Mouse (Mus musculus) cortical plate, adult 2 months (tissue): ENCODE data around the gene Lgals4.

Experiments used
- CTCF ChIP-seq: fragments of 200-500 bp; IDR thresholded peaks from 2 replicates; pipeline ENCODE4 v1.5.1; 2011; ENCODE audit warnings: mild to moderate bottlenecking, control low read depth, low read length; ENCODE audit not compliant: insufficient read depth; ENCODE audit errors: extremely low read depth
- POLR2A ChIP-seq: fragments of 200-500 bp; IDR thresholded peaks from 2 replicates; pipeline ENCODE4 v1.6.1; 2011; ENCODE audit warnings: mild to moderate bottlenecking, low read length, control low read depth; ENCODE audit not compliant: insufficient read depth; ENCODE audit errors: extremely low read depth

DNA sequence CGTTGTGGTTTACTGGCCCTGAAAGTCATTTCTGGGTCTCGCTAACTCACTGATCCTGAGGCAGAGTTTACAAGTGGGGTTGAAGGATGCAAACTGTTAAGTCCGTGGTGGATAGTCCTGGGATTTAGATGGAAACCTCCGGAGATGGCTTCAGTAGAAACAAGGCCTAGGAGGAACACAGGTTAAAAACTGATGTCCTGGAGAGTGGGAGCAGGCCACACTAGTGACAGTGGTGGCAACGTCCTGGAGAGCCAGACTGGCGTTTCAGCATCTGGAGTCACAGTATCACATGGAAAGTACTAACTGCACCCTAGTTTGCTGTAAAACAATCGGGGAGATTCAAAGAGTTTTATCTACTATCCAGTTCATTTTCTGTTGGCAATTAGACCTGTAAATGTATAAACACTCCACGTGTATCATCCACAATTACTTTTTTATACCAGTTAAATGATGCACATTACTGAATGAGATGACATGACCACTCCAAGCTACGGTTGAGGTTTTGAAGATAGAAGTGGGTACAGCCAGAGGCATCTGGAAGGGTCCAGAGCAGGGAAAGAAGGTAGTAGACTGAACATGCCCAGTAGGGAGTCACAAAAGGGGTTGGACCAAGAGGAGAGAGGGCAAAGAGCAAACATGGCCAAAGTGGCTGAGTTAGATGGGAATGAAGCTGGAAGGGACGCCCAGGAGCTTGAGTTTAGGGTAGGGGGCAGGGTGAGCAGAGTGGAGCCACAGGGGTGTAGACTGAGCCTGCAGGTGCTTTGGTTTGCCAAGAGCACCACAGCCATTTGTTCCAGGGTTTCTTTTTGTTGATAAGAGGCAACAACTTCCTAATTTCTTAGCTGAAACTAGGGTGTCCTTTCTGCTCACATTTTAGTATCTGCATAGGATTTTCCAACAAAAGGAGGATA, 10.4 kb upstream of the Lgals4 start:
- TF ChIP-seq CTCF, result no peak
- no peak for TF ChIP-seq POLR2A
